Mouse (Mus musculus) intestine, postnatal 0 days (tissue): ENCODE measurements around the gene Camta1. TPM values are rescaled to one million over a fixed set of nuclear protein-coding genes. Genes with fewer than 3 reads are reported as not detected.

Experiments used
- ATAC-seq: fragments of 200-750 bp; cut with Nextera tagmentation; 2 replicates; pipeline ENCODE4 v1.8.0; 2017; ENCODE audit warnings: mild to moderate bottlenecking, moderate TSS enrichment, moderate library complexity
- H3K27ac ChIP-seq: fragments of 300-500 bp; sonication (generic); 2 replicates; pipeline ENCODE4 v1.5.1; 2014; ENCODE audit warnings: mild to moderate bottlenecking, low read depth, low read length, moderate library complexity
- H3K27me3 ChIP-seq: fragments of 300-500 bp; sonication (generic); replicated peaks from 2 replicates; pipeline ENCODE4 v1.6.1; 2014; ENCODE audit warnings: low read length, mixed read lengths; ENCODE audit not compliant: control insufficient read depth, insufficient read depth
- H3K36me3 ChIP-seq: fragments of 300-500 bp; sonication (generic); 2 replicates; pipeline ENCODE4 v1.6.1; 2014; ENCODE audit warnings: mild to moderate bottlenecking, moderate library complexity; ENCODE audit not compliant: control insufficient read depth, insufficient read depth
- H3K4me1 ChIP-seq: fragments of 300-500 bp; sonication (generic); replicated peaks from 2 replicates; pipeline ENCODE4 v1.6.1; 2014; ENCODE audit warnings: antibody characterized with exemption, low read length, mixed read lengths; ENCODE audit not compliant: control insufficient read depth, insufficient read depth
- H3K4me2 ChIP-seq: fragments of 300-500 bp; sonication (generic); replicated peaks from 2 replicates; pipeline ENCODE4 v1.6.1; 2014; ENCODE audit warnings: low read depth, mild to moderate bottlenecking, moderate library complexity
- H3K4me3 ChIP-seq: fragments of 300-500 bp; sonication (generic); 2 replicates; pipeline ENCODE4 v1.5.1; 2014; ENCODE audit warnings: low read depth, low read length
- H3K9ac ChIP-seq: fragments of 300-500 bp; sonication (generic); 2 replicates; pipeline ENCODE4 v1.6.1; 2014; ENCODE audit warnings: mild to moderate bottlenecking, low read depth, low read length
- H3K9me3 ChIP-seq: fragments of 300-500 bp; sonication (generic); 2 replicates; pipeline ENCODE4 v1.6.1; 2016; ENCODE audit warnings: mixed run types; ENCODE audit not compliant: control insufficient read depth
- CTCF ChIP-seq: sonication (generic); IDR thresholded peaks from 2 replicates; pipeline ENCODE4 v1.5.1; 2016; ENCODE audit warnings: low read depth, mild to moderate bottlenecking, control low read depth, antibody characterized with exemption, moderate library complexity
- WGBS: fragments of 180-500 bp; shearing (Covaris S2); extraction: QIAGEN DNeasy Blood & Tissue Kit; methylation state at CpG from one replicate; pipeline ENCODE4 v1.1.7; 2014; 5-methylcytosine and 5-hydroxymethylcytosine counted together
- polyA plus RNA-seq: library from polyadenylated mRNA; unstranded; fragments of >200 nt; fragmentation: Nextera tagmentation; extraction: Ambion mirVana; gene quantifications from 2 replicates; pipeline ENCODE4 v1.2.1, GENCODE M21; 2015

Camta1 gene
- polyA plus RNA-seq, 1 experiment from 2014 or later = 54.1 TPM

- no peak overlapping the region for H3K27ac ChIP-seq
- H3K9me3 ChIP-seq = no peaks in the 10 kb centered on the region
- peak; percentile 19; the same call in 1 of the 2 replicates for ATAC-seq
- no peak for TF ChIP-seq CTCF
- no peak overlapping the region for H3K9ac ChIP-seq
- H3K27me3 ChIP-seq = 0 out of 2 replicates have a peak, but pooled peaks cover 8% of the 10 kb centered on the region
- 45% methylated on average over 14 of the region's 14 CpGs for WGBS
- no peak overlapping the region for H3K4me2 ChIP-seq
- no peak overlapping the region for H3K4me3 ChIP-seq
- H3K4me1 ChIP-seq = no peaks in the 10 kb centered on the region; the same call in 1 of the 2 replicates
- no peaks in the 10 kb centered on the region for H3K36me3 ChIP-seq
Measured at GRCm38 (mm10) chr4:151902689-151903241, 41.1 kb upstream of the Camta1 start.

GRCm38 (mm10) chr4:151902046-151902688 lies 40.5 kb upstream of the Camta1 start:
- no peak for ATAC-seq
- TF ChIP-seq CTCF = no peak
- Histone ChIP-seq H3K9me3 (no peaks in the 10 kb centered on the region), H3K4me2 (no peak overlapping the region), H3K9ac (no peak overlapping the region), H3K27me3 (0 out of 2 replicates have a peak, but pooled peaks cover 6% of the 10 kb centered on the region), H3K4me1 (no peaks in the 10 kb centered on the region; the same call in 1 of the 2 replicates), H3K27ac (no peak overlapping the region), H3K4me3 (no peak overlapping the region), H3K36me3 (no peaks in the 10 kb centered on the region)
- WGBS = 76% methylated on average over 17 of the region's 17 CpGs

GRCm38 (mm10) chr4:151901422-151901821 lies 39.7 kb upstream of the Camta1 start:
- Histone ChIP-seq H3K36me3 (no peaks in the 10 kb centered on the region), H3K4me3 (no peak overlapping the region), H3K27me3 (0 out of 2 replicates have a peak, but pooled peaks cover 4% of the 10 kb centered on the region), H3K9me3 (no peaks in the 10 kb centered on the region), H3K27ac (no peak overlapping the region), H3K4me1 (no peaks in the 10 kb centered on the region; the same call in 1 of the 2 replicates), H3K9ac (no peak overlapping the region), H3K4me2 (no peak overlapping the region)
- ATAC-seq = no peak
- peak; percentile 46 for TF ChIP-seq CTCF
- WGBS = 63% methylated on average over 11 of the region's 11 CpGs

- no peak for TF ChIP-seq CTCF
- 74% methylated on average over 6 of the region's 6 CpGs for WGBS
- H3K27ac ChIP-seq = no peak overlapping the region
Measured at GRCm38 (mm10) chr4:151900735-151901134, 39.1 kb upstream of the Camta1 start.

GRCm38 (mm10) chr4:151899707-151900384 lies 38.2 kb upstream of the Camta1 start:
- no peak for ATAC-seq
- Histone ChIP-seq H3K36me3 (no peaks in the 10 kb centered on the region), H3K4me1 (no peaks in the 10 kb centered on the region; the same call in 1 of the 2 replicates), H3K27me3 (0 out of 2 replicates have a peak, but pooled peaks cover 4% of the 10 kb centered on the region), H3K9me3 (0 out of 2 replicates have a peak, but pooled peaks cover 3% of the 10 kb centered on the region), H3K9ac (no peak overlapping the region), H3K27ac (no peak overlapping the region), H3K4me2 (no peak overlapping the region), H3K4me3 (no peak overlapping the region)
- WGBS = 74% methylated on average over 11 of the region's 11 CpGs
- peak; percentile 50 for TF ChIP-seq CTCF

More at GRCm38 (mm10) chr4:151900735-151901134, 39.1 kb upstream of the Camta1 start:
- ATAC-seq = no peak
- Histone ChIP-seq H3K36me3 (no peaks in the 10 kb centered on the region), H3K9me3 (no peaks in the 10 kb centered on the region), H3K4me1 (no peaks in the 10 kb centered on the region; the same call in 1 of the 2 replicates), H3K9ac (no peak overlapping the region), H3K4me3 (no peak overlapping the region), H3K4me2 (no peak overlapping the region), H3K27me3 (0 out of 2 replicates have a peak, but pooled peaks cover 4% of the 10 kb centered on the region)
